Mouse (Mus musculus): ENCODE measurements around the gene 1700037C18Rik. TPM values are rescaled to one million over a fixed set of nuclear protein-coding genes. Genes with fewer than 3 reads are reported as not detected.
"Not testable (repeated sequence)": the region's sequence is repeated elsewhere in the genome, so short reads cannot be mapped to it uniquely, and the experiment has no call there.

Gene 1700037C18Rik
- total RNA-seq, 2 experiments from 2014 or later: 1.5 to 1.6 TPM

GRCm38 (mm10) chr16:3872216-3873047 is 36.1 kb downstream of the 1700037C18Rik start, which contains the start of gene Naa60:
Naa60 (plus strand) TSS chr16:3872375.
- peak; percentile 92 for DNase-seq

GRCm38 (mm10) chr16:3871815-3872214 is 36.7 kb downstream of the 1700037C18Rik start:
- no peak for DNase-seq

GRCm38 (mm10) chr16:3859254-3859653 is 49.2 kb downstream of the 1700037C18Rik start:
- DNase-seq: no peak

- DNase-seq: no peak
These were observed 52.7 kb downstream of the 1700037C18Rik start for GRCm38 (mm10) chr16:3855776-3856175.

- no peak for DNase-seq
These were observed 53.9 kb downstream of the 1700037C18Rik start for GRCm38 (mm10) chr16:3854437-3855182.

GRCm38 (mm10) chr16:3852586-3852985 is 55.9 kb downstream of the 1700037C18Rik start:
- DNase-seq: no peak

- not testable (repeated sequence) for DNase-seq
These were observed 57.2 kb downstream of the 1700037C18Rik start for GRCm38 (mm10) chr16:3851301-3851700.

- DNase-seq: no peak
These were observed 60.1 kb downstream of the 1700037C18Rik start for GRCm38 (mm10) chr16:3848416-3848815.

GRCm38 (mm10) chr16:3847871-3848270 is 60.6 kb downstream of the 1700037C18Rik start:
- no peak for DNase-seq

GRCm38 (mm10) chr16:3846711-3847518 is 61.6 kb downstream of the 1700037C18Rik start, which contains the start of gene Zfp174:
Zfp174 (plus strand) TSS chr16:3847268.
- DNase-seq: peak; percentile 94

Small RNA genes lying within 50 kb of the gene (microRNA-seq; reads per million reads assigned to microRNA genes)
- gene Gm23493 (ENCODE audit: borderline replicate concordance in 2 of 2): 0 reads per million in 2 experiments

Other genes with a start within 250 kb of the 1700037C18Rik start
- gene Mefv, start 190.6 kb downstream of the 1700037C18Rik start, total RNA-seq (2021): not detected
- gene Zfp263, start 164.6 kb downstream of the 1700037C18Rik start, total RNA-seq (2021): 1 to 10 TPM; 6.0 to 6.1 TPM
- not detected for gene Olfr15, start 77.8 kb downstream of the 1700037C18Rik start, total RNA-seq (2021)
- gene Zfp174, start 61.4 kb downstream of the 1700037C18Rik start, total RNA-seq (2021): 1 to 10 TPM; 1.1 to 1.2 TPM
- 10 to 100 TPM; 22.7 to 29.7 TPM for gene Naa60, start 36.3 kb downstream of the 1700037C18Rik start, total RNA-seq (2021)
- gene Zfp597, start 24.1 kb downstream of the 1700037C18Rik start, total RNA-seq (2021): 1 to 10 TPM; 5.2 to 6.5 TPM
- gene Gm20695, start 24.0 kb downstream of the 1700037C18Rik start, total RNA-seq (2021): not detected
- gene Cluap1, start 112 bp upstream of the 1700037C18Rik start, total RNA-seq (2021): 1 to 10 TPM; 7.4 TPM
- 1 to 10 TPM in 1 of 2 experiments, under 1 TPM in 1; 0.88 to 5.6 TPM for gene Nlrc3, start 67.9 kb upstream of the 1700037C18Rik start, total RNA-seq (2021)
- 1 to 10 TPM; 6.0 to 6.2 TPM for gene Slx4, start 95.1 kb upstream of the 1700037C18Rik start, total RNA-seq (2021)
- gene Dnase1, start 128.3 kb upstream of the 1700037C18Rik start, total RNA-seq (2021): not detected
- 100 to 1,000 TPM in 1 of 2 experiments, 10 to 100 TPM in 1; 98.1 to 108 TPM for gene Trap1, start 169.1 kb upstream of the 1700037C18Rik start, total RNA-seq (2021)

Data from gastrocnemius, postnatal 25 days (tissue).